Mouse (Mus musculus): Measurements from ENCODE around the gene Ucn2.

The Ucn2 gene

GRCm38 (mm10) chr9:109031001-109031400 lies 45.2 kb downstream of the Ucn2 start:
- in situ Hi-C loops (cut with MboI, MseI), result no loop called here

DNA sequence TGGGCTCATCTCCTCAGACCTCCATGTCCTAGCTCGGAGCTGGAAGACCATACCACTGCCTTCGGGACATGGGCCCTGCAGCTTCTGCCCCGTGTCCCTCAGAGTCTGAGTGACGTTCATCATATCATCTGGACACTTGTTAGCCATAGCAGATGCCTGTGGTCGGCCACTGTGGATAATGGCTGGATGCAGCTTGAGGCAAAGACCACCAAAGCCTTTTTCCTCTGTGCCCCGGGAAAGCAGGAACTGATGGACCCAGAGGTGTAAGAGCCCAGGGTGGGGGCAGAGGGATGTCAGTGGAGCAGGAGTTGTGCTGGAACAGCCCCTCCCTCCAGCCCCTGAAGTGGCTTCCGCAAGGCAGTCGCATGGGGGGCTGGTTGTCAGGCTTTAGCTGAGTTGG lies 45.9 kb downstream of the Ucn2 start:
- in situ Hi-C loops (cut with MboI, MseI), result no loop called here

GRCm38 (mm10) chr9:109032435-109032834 lies 46.6 kb downstream of the Ucn2 start:
- in situ Hi-C loops (cut with MboI, MseI), result no loop called here

Measured in regulatory T cell (primary cell).